Mouse (Mus musculus): ENCODE results near the gene Mta1.

DNA sequence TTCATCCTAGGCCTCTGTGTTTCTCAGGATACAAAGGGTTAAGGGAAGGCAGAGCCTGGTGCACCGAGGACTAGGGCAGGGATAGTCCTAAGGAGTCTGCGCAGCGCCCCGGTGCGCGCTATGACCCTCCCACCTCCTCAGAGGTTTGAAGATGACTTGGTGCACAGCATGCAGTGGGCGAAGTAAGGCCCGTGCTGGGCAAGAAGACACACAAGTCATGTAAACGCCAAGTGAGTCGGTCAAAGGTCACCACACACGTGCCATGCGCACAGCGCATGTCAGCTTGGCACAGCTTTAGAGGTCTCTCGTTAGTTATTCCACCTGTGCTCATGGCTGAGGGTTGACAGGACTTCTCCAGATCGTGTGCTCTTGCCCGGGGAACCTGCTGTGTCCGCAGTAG lies 8.0 kb upstream of the Mta1 start:
- TF ChIP-seq MAX (IDR thresholded peaks at IDR 0.05) (no peak), CTCF (IDR thresholded peaks at IDR 0.05; ENCODE audit: control insufficient read depth, insufficient read depth, insufficient read length) (no peak), USF1 (IDR thresholded peaks at IDR 0.05; ENCODE audit: low read depth) (no peak)
